Mouse (Mus musculus): ENCODE results near the gene Myl10. TPM values are rescaled to one million over a fixed set of nuclear protein-coding genes. Genes with fewer than 3 reads are reported as not detected.

Myl10 gene
- total and polyA plus RNA-seq, 3 experiments: not detected

GRCm38 (mm10) chr5:136686349-136686748 lies 6.6 kb upstream of the Myl10 start:
- no peak for DNase-seq (ENCODE audit: extremely low read depth)
- Histone ChIP-seq H3K79me2 (replicated peaks; ENCODE audit: control insufficient read depth, extremely low read depth, insufficient read depth, poor library complexity, severe bottlenecking) (no peaks in the 10 kb centered on the region), H3K4me2 (ENCODE audit: insufficient read depth, low read depth, poor library complexity, severe bottlenecking) (no peak overlapping the region), H3K27ac (ENCODE audit: insufficient read depth, low read depth) (no peak overlapping the region), H3K27me3 (replicated peaks) (peaks cover 66% of the 10 kb centered on the region), H3K36me3 (replicated peaks in 1 of 2; ENCODE audit: control insufficient read depth in 1 of 2, insufficient read depth in 1 of 2, low read length in 1 of 2) (no peaks in the 10 kb centered on the region), H3K4me1 (ENCODE audit: control insufficient read depth in 1 of 2, insufficient read depth in 2 of 2) (no peaks in the 10 kb centered on the region), H3K9me3 (replicated peaks; ENCODE audit: low read length) (no peaks in the 10 kb centered on the region), H3K9ac (ENCODE audit: insufficient read depth, low read depth) (no peak overlapping the region), H3K4me3 (replicated peaks in 1 of 3; ENCODE audit: low read depth in 2 of 3, low read length in 2 of 3, poor library complexity in 1 of 3) (no peak overlapping the region)
- in situ Hi-C loops (cut with MboI; ENCODE audit: low pct_ligation_motif_present, low pct_unique_long_range_greater_than_20kb, low sequenced_read_pairs) (no loop called here), dilution Hi-C loops (cut with MboI; ENCODE audit: extremely low pct_ligation_motif_present, extremely low pct_unique_long_range_greater_than_20kb, low sequenced_read_pairs) (no loop called here)
- TF ChIP-seq IRF4 (IDR thresholded peaks at IDR 0.05; ENCODE audit: low read depth, low read length) (no peak), USF2 (conservative IDR thresholded peaks at IDR 0.05; ENCODE audit: low read depth, low read length) (no peak), NRF1 (IDR thresholded peaks at IDR 0.05; ENCODE audit: low read depth, low read length) (no peak), BHLHE40 (IDR thresholded peaks at IDR 0.05; ENCODE audit: low read depth, low read length) (no peak), PAX5 (IDR thresholded peaks at IDR 0.05; ENCODE audit: low read length) (no peak)

GRCm38 (mm10) chr5:136687561-136687960 lies 5.4 kb upstream of the Myl10 start:
- Histone ChIP-seq H3K27me3 (replicated peaks) (peaks cover 61% of the 10 kb centered on the region), H3K27ac (ENCODE audit: insufficient read depth, low read depth) (no peak overlapping the region), H3K9me3 (replicated peaks; ENCODE audit: low read length) (no peaks in the 10 kb centered on the region), H3K79me2 (replicated peaks; ENCODE audit: control insufficient read depth, extremely low read depth, insufficient read depth, poor library complexity, severe bottlenecking) (no peaks in the 10 kb centered on the region), H3K4me2 (ENCODE audit: insufficient read depth, low read depth, poor library complexity, severe bottlenecking) (no peak overlapping the region), H3K9ac (ENCODE audit: insufficient read depth, low read depth) (no peak overlapping the region), H3K4me3 (replicated peaks in 1 of 3; ENCODE audit: low read depth in 2 of 3, low read length in 2 of 3, poor library complexity in 1 of 3) (no peak overlapping the region), H3K36me3 (replicated peaks in 1 of 2; ENCODE audit: control insufficient read depth in 1 of 2, insufficient read depth in 1 of 2, low read length in 1 of 2) (no peaks in the 10 kb centered on the region), H3K4me1 (ENCODE audit: control insufficient read depth in 1 of 2, insufficient read depth in 2 of 2) (no peaks in the 10 kb centered on the region)
- in situ Hi-C loops (cut with MboI; ENCODE audit: low pct_ligation_motif_present, low pct_unique_long_range_greater_than_20kb, low sequenced_read_pairs): no loop called here
- dilution Hi-C loops (cut with MboI; ENCODE audit: extremely low pct_ligation_motif_present, extremely low pct_unique_long_range_greater_than_20kb, low sequenced_read_pairs): no loop called here
- DNase-seq (ENCODE audit: extremely low read depth): no peak
- TF ChIP-seq MYC (IDR thresholded peaks at IDR 0.05; ENCODE audit: low read depth, low read length) (no peak), ELF1 (IDR thresholded peaks at IDR 0.05; ENCODE audit: low read depth, low read length) (no peak), HCFC1 (IDR thresholded peaks at IDR 0.05; ENCODE audit: low read depth, low read length) (no peak), TCF12 (IDR thresholded peaks at IDR 0.05; ENCODE audit: low read depth, low read length) (no peak), RCOR1 (conservative IDR thresholded peaks at IDR 0.05; ENCODE audit: low read depth, low read length) (no peak), CHD1 (IDR thresholded peaks at IDR 0.05; ENCODE audit: low read depth, low read length) (no peak), POLR2AphosphoS2 (IDR thresholded peaks at IDR 0.05; ENCODE audit: low read depth, low read length) (no peak), JUN (IDR thresholded peaks at IDR 0.05; ENCODE audit: insufficient read depth, low read depth, low read length) (no peak), ZKSCAN1 (IDR thresholded peaks at IDR 0.05; ENCODE audit: borderline replicate concordance, low read depth, low read length) (no peak), MEF2A (IDR thresholded peaks at IDR 0.05; ENCODE audit: borderline replicate concordance, low read depth, low read length) (no peak), E2F4 (IDR thresholded peaks at IDR 0.05; ENCODE audit: insufficient replicate concordance, low read depth, low read length) (no peak), EP300 (IDR thresholded peaks at IDR 0.05; ENCODE audit: low read length) (no peak), NRF1 (IDR thresholded peaks at IDR 0.05; ENCODE audit: low read depth, low read length) (no peak), BHLHE40 (IDR thresholded peaks at IDR 0.05; ENCODE audit: low read depth, low read length) (no peak), CHD2 (IDR thresholded peaks at IDR 0.05; ENCODE audit: low read length) (no peak), USF2 (conservative IDR thresholded peaks at IDR 0.05; ENCODE audit: low read depth, low read length) (no peak)
